Mouse (Mus musculus) cerebellum, adult 8-10 months (tissue): ENCODE results near the gene Spryd7.

Experiments used
- DNase-seq: peaks from one replicate; pipeline ENCODE4 v3.0.0; 2022

Spryd7 gene

GRCm38 (mm10) chr14:61535811-61536210 is 20.9 kb downstream of the Spryd7 start:
- DNase-seq: no peak

- DNase-seq: no peak
Observed at GRCm38 (mm10) chr14:61530966-61531365, 25.7 kb downstream of the Spryd7 start.

GRCm38 (mm10) chr14:61530396-61530795 is 26.3 kb downstream of the Spryd7 start:
- no peak for DNase-seq

- no peak for DNase-seq
Observed at GRCm38 (mm10) chr14:61529533-61529932, 27.2 kb downstream of the Spryd7 start.

GRCm38 (mm10) chr14:61526006-61526405 is 30.7 kb downstream of the Spryd7 start:
- no peak for DNase-seq

GRCm38 (mm10) chr14:61523821-61524220 is 32.9 kb downstream of the Spryd7 start:
- DNase-seq: no peak

- DNase-seq: no peak
Observed at GRCm38 (mm10) chr14:61518659-61519480, 37.8 kb downstream of the Spryd7 start.

GRCm38 (mm10) chr14:61516471-61517426 is 39.9 kb downstream of the Spryd7 start:
- DNase-seq: no peak

GRCm38 (mm10) chr14:61511494-61511893 is 45.2 kb downstream of the Spryd7 start:
- no peak for DNase-seq

- DNase-seq: peak; percentile 78
Observed at GRCm38 (mm10) chr14:61497716-61498490, 58.8 kb downstream of the Spryd7 start.

- DNase-seq: peak; percentile 16
Observed at GRCm38 (mm10) chr14:61493511-61494135, 63.1 kb downstream of the Spryd7 start.
